Mouse (Mus musculus) cortical plate, adult 2 months (tissue): Measurements from ENCODE around the gene Ccr7.

Experiments used
- CTCF ChIP-seq: fragments of 200-500 bp; IDR thresholded peaks from 2 replicates; pipeline ENCODE4 v1.5.1; 2011; ENCODE audit warnings: mild to moderate bottlenecking, control low read depth, low read length; ENCODE audit not compliant: insufficient read depth; ENCODE audit errors: extremely low read depth
- POLR2A ChIP-seq: fragments of 200-500 bp; IDR thresholded peaks from 2 replicates; pipeline ENCODE4 v1.6.1; 2011; ENCODE audit warnings: mild to moderate bottlenecking, low read length, control low read depth; ENCODE audit not compliant: insufficient read depth; ENCODE audit errors: extremely low read depth

DNA sequence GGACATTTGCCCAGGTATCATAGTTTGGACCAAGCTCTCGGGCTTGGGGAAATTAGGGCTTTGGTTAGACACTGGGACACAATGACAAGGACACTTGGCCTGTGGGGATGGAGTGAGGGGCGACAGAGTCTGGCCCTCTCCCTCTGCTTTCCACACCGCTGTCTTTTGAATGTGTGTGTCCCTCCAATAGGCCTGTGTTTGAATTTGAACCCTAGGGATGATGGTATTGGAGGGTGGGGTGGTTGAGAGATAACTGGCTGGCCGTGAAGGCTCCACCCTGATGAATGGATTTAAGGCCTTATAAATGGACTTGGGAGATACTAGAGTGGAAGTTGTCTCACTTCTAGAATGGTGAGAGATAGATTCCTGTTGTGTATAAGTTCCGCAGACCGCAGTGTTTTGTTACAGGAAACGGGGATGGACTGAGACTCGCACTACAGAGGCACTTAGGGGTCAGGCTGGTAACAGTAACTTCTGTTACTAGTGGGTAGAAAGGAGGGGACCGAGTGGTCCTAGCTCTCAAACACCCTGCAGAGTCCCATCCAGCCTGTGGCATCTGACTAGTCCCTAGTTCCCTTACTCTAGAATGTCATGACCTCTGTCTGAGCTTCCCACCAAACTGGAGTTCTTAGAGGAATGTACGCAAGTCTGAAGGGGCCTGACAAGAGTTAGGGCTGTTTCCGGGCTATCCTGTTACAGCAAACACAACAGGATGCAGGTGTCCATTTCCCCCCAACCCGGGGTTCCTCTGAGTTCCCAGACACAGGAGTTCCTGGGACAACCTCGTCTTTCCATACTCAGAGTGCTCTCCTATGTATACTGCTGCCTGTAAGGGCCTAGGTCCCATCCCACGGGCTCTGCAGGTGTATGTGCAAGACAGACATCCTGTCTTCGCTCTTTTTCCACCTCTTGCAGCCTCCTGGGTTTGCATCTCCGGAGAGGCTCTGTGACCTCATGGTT, 11.5 kb downstream of the Ccr7 start:
- no peak for TF ChIP-seq CTCF
- TF ChIP-seq POLR2A, result no peak
